ENCODE assay signal across 8 mouse cellular contexts in the genomic region with DNA sequence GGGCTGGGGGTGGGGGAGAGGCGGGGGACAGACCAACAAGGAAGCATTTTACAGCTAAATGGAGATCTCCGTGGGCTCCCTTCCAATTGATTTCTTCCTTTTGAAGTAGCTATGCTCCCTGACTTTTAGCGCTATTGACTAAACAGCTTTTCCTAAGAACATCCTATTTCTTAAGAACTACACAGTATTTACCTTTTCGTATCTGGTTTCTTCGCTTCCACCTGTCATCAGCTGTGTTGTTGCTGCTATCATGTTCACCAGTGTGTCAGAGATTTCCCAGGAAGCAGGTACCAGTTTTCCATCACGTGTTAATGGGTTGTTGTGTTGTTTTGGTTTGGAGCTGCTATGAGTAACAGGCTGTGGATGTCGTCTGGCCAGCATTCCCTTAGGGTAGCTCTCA. TPM values are rescaled to one million over a fixed set of nuclear protein-coding genes. Genes with fewer than 3 reads are reported as not detected.
DNase-seq lines count a peak whose midpoint lies in the region; ATAC-seq and TF ChIP-seq lines count a peak whose summit lies in the region.

A gene (minus strand): TSS at position 260 of the 400 bp plus-strand sequence.

- peaks cover 20% of the 10 kb centered on the region for H3K4me1 ChIP-seq in cerebellum, adult 2 months (ENCODE audit: control insufficient read depth, insufficient read depth, low read length)
- H3K4me1 ChIP-seq in spleen, adult 2 months (ENCODE audit: control insufficient read depth, insufficient read depth, insufficient read length) = peaks cover 5% of the 10 kb centered on the region; the same call in 1 of the 2 replicates
- peaks cover 13% of the 10 kb centered on the region for H3K4me1 ChIP-seq in liver, embryonic 11.5 days (replicated peaks; ENCODE audit: control insufficient read depth, insufficient read depth, low read length)

- ATAC-seq in liver, embryonic 11.5 days (replicated peaks; ENCODE audit: low FRiP score) = no peak

- H3K9me3 ChIP-seq in liver, embryonic 11.5 days (ENCODE audit: control insufficient read depth, low read length) = no peaks in the 10 kb centered on the region

- intact Hi-C loops in heart, postnatal 10 days (cut with DNase I) = loop anchor here (5.0 kb wide), 1 partner anchor 178 kb away; no protein-coding TSS in a partner anchor

- peak within 1 kb of the TSS; percentile 82 for H3K9ac ChIP-seq in liver, embryonic 11.5 days (ENCODE audit: low read depth, low read length)

- no peak for DNase-seq in cerebellum, adult 2 months
- DNase-seq in cerebellum, postnatal 4 days (ENCODE audit: low spot score in 2 of 2) = no peak
- DNase-seq in spleen, adult 2 months (ENCODE audit: low read depth in 1 of 2, low spot score in 2 of 2) = no peak
- DNase-seq in spleen, postnatal 10 days (ENCODE audit: low spot score in 2 of 2) = no peak
- DNase-seq in heart, postnatal 10 days = peak in 1 of 2 experiments; percentile 24
- DNase-seq in liver, embryonic 11.5 days (ENCODE audit: low spot score) = no peak
- DNase-seq in right cerebral cortex, postnatal 4 days = no peak
- no peak for DNase-seq in T-cell, adult 2 months (ENCODE audit: low spot score)

- TF ChIP-seq POLR2A in cerebellum, adult 2 months (IDR thresholded peaks at IDR 0.05; ENCODE audit: borderline replicate concordance, insufficient read depth, low read length) = no peak
- TF ChIP-seq POLR2A in spleen, adult 2 months (IDR thresholded peaks at IDR 0.05; ENCODE audit: low read depth, low read length) = no peak

- 23% methylated on average over 7 of the region's 7 CpGs for WGBS in cerebellum, adult 2 months
- 46% methylated on average over 7 of the region's 7 CpGs for WGBS in spleen, adult 2 months
- 44% methylated on average over 7 of the region's 7 CpGs for WGBS in liver, embryonic 11.5 days

- peak within 1 kb of the TSS; percentile 67 for H3K27ac ChIP-seq in cerebellum, adult 2 months (ENCODE audit: insufficient read depth, low read length)
- peak within 1 kb of the TSS; percentile 62 for H3K27ac ChIP-seq in spleen, adult 2 months (ENCODE audit: insufficient read depth, low read length)
- peak within 1 kb of the TSS; percentile 14 for H3K27ac ChIP-seq in liver, embryonic 11.5 days (ENCODE audit: low read depth, low read length)

- peak within 1 kb of the TSS; percentile 97 for H3K4me3 ChIP-seq in cerebellum, adult 2 months (replicated peaks; ENCODE audit: insufficient read depth, low read depth, low read length)
- H3K4me3 ChIP-seq in spleen, adult 2 months (ENCODE audit: extremely low read depth, insufficient read depth, insufficient read length) = peak within 1 kb of the TSS; percentile 90
- H3K4me3 ChIP-seq in liver, embryonic 11.5 days (ENCODE audit: low read depth, low read length) = peak within 1 kb of the TSS; percentile 90

- no peak for TF ChIP-seq CTCF in cerebellum, adult 2 months (IDR thresholded peaks at IDR 0.05; ENCODE audit: borderline replicate concordance, insufficient read depth, low read depth, low read length)
- TF ChIP-seq CTCF in spleen, adult 2 months (IDR thresholded peaks at IDR 0.05; ENCODE audit: extremely low read depth, insufficient read depth, insufficient read length, insufficient replicate concordance) = no peak

- H3K36me3 ChIP-seq in spleen, adult 2 months (ENCODE audit: control insufficient read depth, insufficient read depth, low read length) = no peaks in the 10 kb centered on the region
- no peaks in the 10 kb centered on the region for H3K36me3 ChIP-seq in liver, embryonic 11.5 days (ENCODE audit: control insufficient read depth, insufficient read depth, low read length)

- H3K4me2 ChIP-seq in liver, embryonic 11.5 days = peak within 1 kb of the TSS; percentile 96

- no peaks in the 10 kb centered on the region for H3K27me3 ChIP-seq in cerebellum, adult 2 months (ENCODE audit: control insufficient read depth, insufficient read depth, low read length)
- H3K27me3 ChIP-seq in spleen, adult 2 months (ENCODE audit: control insufficient read depth, insufficient read depth, low read length) = no peaks in the 10 kb centered on the region
- H3K27me3 ChIP-seq in liver, embryonic 11.5 days (replicated peaks; ENCODE audit: control insufficient read depth, insufficient read depth, low read length) = no peaks in the 10 kb centered on the region

RNA-seq across cellular contexts. Expression of the gene that starts here (rescaled TPM):
- 16.6 and 16.7 TPM in 2 replicates for polyA plus RNA-seq in cerebellum, adult 2 months (2012; rRNA removed)
- polyA plus RNA-seq in spleen, adult 2 months (2012; rRNA removed) = 23.2 and 27.1 TPM in 2 replicates
- total RNA-seq in heart, postnatal 10 days (2021) = 10 to 100 TPM; 18.1 to 24.2 TPM
- 11.2 and 13.3 TPM in 2 replicates for polyA plus RNA-seq in liver, embryonic 11.5 days (2014; fragmentation: Nextera tagmentation; extraction: Ambion mirVana)

Comparison
In these comparisons a context has a peak if more than half of its experiments do, and no peak if none do; other contexts are left out.
1. H3K27ac ChIP-seq: peak in every context shown above with its lines; median percentile 67 in cerebellum, adult 2 months; 62 in spleen, adult 2 months; 14 in liver, embryonic 11.5 days.